Mouse (Mus musculus): ENCODE data around the gene Pagr1b. TPM values are rescaled to one million over a fixed set of nuclear protein-coding genes. Genes with fewer than 3 reads are reported as not detected.

Pagr1b gene
- polyA plus RNA-seq, 1 experiment from 2014 or later = 0.38 TPM

DNA sequence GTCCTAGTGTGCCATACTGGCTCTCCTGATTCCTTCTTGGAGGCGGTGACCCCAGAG lies 40.6 kb downstream of the Pagr1b start, which contains the start of gene Cdipt:
TSS of gene Cdipt (plus strand) at position 22 of the 57 bp plus-strand sequence.
- Histone ChIP-seq H3K4me3 (ENCODE audit: low read length) (peak within 1 kb of the TSS; percentile 100), H3K36me3 (ENCODE audit: control insufficient read depth, insufficient read depth, low read length) (peaks cover 28% of the 10 kb centered on the region), H3K9ac (ENCODE audit: low read depth, low read length) (peak within 1 kb of the TSS; percentile 99), H3K9me3 (ENCODE audit: control insufficient read depth, low read length) (no peaks in the 10 kb centered on the region), H3K4me1 (ENCODE audit: control insufficient read depth, insufficient read depth, low read length) (peaks cover 4% of the 10 kb centered on the region; the same call in 1 of the 2 replicates), H3K27ac (ENCODE audit: low read depth, low read length) (peak within 1 kb of the TSS; percentile 97), H3K4me2 (replicated peaks; ENCODE audit: low read depth, low read length) (peak within 1 kb of the TSS; percentile 58), H3K27me3 (ENCODE audit: control insufficient read depth, insufficient read depth, low read length) (no peaks in the 10 kb centered on the region)
- WGBS = 0% methylated on average over 1 of the region's 1 CpGs
- no peak for ATAC-seq (ENCODE audit: low FRiP score, low TSS enrichment)

DNA sequence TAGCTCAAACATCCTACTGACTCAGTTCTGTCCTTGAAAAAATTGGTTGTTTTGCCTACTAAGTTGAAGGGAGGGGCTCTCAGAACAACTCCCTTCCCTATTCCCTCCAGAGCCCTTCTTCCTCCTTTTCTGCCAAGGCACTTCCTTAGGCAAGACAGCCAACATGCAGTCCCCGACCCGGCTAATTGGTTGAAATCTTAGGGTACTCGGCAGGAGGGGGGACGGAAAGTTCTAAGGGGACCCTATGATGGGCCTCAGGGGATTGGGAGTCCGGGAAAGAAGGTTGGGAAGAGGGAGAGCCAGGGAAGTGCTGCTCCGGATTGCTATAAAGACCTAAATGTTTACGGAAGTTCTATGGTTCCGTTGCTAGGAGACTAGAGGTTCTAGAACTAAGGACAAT lies 40.8 kb downstream of the Pagr1b start:
- Histone ChIP-seq H3K4me1 (ENCODE audit: control insufficient read depth, insufficient read depth, low read length) (peaks cover 4% of the 10 kb centered on the region; the same call in 1 of the 2 replicates), H3K27ac (ENCODE audit: low read depth, low read length) (peak overlapping the region; percentile 97), H3K36me3 (ENCODE audit: control insufficient read depth, insufficient read depth, low read length) (peaks cover 27% of the 10 kb centered on the region), H3K4me3 (ENCODE audit: low read length) (peak overlapping the region; percentile 100), H3K4me2 (replicated peaks; ENCODE audit: low read depth, low read length) (peak overlapping the region; percentile 58), H3K9me3 (ENCODE audit: control insufficient read depth, low read length) (no peaks in the 10 kb centered on the region), H3K9ac (ENCODE audit: low read depth, low read length) (peak overlapping the region; percentile 42), H3K27me3 (ENCODE audit: control insufficient read depth, insufficient read depth, low read length) (no peaks in the 10 kb centered on the region)
- 14% methylated on average over 8 of the region's 8 CpGs for WGBS
- ATAC-seq (ENCODE audit: low FRiP score, low TSS enrichment) = peak; percentile 30; the same call in 1 of the 2 replicates

DNA sequence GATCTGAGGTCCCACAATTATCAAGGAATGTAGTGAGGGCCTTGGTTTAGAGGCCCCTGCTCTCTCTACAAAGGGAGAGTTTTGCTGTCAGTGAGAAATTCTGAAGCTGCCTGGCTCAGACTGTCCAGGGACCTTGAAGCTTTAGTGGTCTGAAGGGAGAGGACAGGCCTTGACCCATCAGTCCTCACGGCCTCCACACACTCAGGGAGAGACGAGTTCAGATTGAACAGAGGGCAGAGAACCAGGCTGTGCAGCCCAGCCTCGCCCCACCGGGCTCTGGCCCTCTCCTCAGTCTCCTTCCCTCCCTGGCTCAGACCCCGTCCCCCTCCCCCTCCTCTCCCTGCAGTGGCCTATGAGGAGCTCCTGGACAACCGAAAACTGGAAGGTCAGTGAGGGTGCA lies 48.9 kb downstream of the Pagr1b start:
- H3K4me1 ChIP-seq (ENCODE audit: control insufficient read depth, insufficient read depth, low read length) = no peaks in the 10 kb centered on the region
- ATAC-seq (ENCODE audit: low FRiP score, low TSS enrichment) = no peak
- H3K9ac ChIP-seq (ENCODE audit: low read depth, low read length) = no peak overlapping the region
- 64% methylated on average over 6 of the region's 6 CpGs for WGBS
- peaks cover 19% of the 10 kb centered on the region for H3K27me3 ChIP-seq (ENCODE audit: control insufficient read depth, insufficient read depth, low read length)
- no peaks in the 10 kb centered on the region for H3K36me3 ChIP-seq (ENCODE audit: control insufficient read depth, insufficient read depth, low read length)
- H3K9me3 ChIP-seq (ENCODE audit: control insufficient read depth, low read length) = no peaks in the 10 kb centered on the region
- no peak overlapping the region for H3K27ac ChIP-seq (ENCODE audit: low read depth, low read length)
- H3K4me2 ChIP-seq (replicated peaks; ENCODE audit: low read depth, low read length) = no peak overlapping the region
- no peak overlapping the region for H3K4me3 ChIP-seq (ENCODE audit: low read length)

DNA sequence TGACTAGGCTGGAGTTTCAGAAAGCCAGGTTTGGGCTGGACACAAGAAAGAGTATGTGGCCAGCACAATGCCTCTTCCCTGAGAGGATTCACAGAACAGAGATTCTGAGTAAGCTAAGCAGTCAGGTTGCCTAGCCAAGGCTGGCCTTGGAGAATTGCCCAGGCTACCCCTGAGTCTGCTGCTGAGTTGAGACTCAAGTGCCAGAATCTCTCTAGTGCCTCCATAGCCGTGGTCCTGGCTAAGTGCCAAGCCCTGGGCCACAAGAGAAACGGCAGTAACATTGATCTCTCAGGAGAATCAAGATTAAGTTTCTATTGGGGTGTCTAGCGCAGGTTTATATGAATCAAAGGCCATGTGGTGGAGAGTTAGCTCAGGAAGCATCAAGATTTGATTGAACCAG lies 50.7 kb downstream of the Pagr1b start:
- H3K4me3 ChIP-seq (ENCODE audit: low read length) = no peak overlapping the region
- H3K36me3 ChIP-seq (ENCODE audit: control insufficient read depth, insufficient read depth, low read length) = no peaks in the 10 kb centered on the region
- peaks cover 20% of the 10 kb centered on the region for H3K27me3 ChIP-seq (ENCODE audit: control insufficient read depth, insufficient read depth, low read length)
- no peak overlapping the region for H3K27ac ChIP-seq (ENCODE audit: low read depth, low read length)
- no peaks in the 10 kb centered on the region for H3K9me3 ChIP-seq (ENCODE audit: control insufficient read depth, low read length)
- no peaks in the 10 kb centered on the region for H3K4me1 ChIP-seq (ENCODE audit: control insufficient read depth, insufficient read depth, low read length)
- 70% methylated on average over 3 of the region's 3 CpGs for WGBS
- no peak for ATAC-seq (ENCODE audit: low FRiP score, low TSS enrichment)
- no peak overlapping the region for H3K9ac ChIP-seq (ENCODE audit: low read depth, low read length)
- no peak overlapping the region for H3K4me2 ChIP-seq (replicated peaks; ENCODE audit: low read depth, low read length)

DNA sequence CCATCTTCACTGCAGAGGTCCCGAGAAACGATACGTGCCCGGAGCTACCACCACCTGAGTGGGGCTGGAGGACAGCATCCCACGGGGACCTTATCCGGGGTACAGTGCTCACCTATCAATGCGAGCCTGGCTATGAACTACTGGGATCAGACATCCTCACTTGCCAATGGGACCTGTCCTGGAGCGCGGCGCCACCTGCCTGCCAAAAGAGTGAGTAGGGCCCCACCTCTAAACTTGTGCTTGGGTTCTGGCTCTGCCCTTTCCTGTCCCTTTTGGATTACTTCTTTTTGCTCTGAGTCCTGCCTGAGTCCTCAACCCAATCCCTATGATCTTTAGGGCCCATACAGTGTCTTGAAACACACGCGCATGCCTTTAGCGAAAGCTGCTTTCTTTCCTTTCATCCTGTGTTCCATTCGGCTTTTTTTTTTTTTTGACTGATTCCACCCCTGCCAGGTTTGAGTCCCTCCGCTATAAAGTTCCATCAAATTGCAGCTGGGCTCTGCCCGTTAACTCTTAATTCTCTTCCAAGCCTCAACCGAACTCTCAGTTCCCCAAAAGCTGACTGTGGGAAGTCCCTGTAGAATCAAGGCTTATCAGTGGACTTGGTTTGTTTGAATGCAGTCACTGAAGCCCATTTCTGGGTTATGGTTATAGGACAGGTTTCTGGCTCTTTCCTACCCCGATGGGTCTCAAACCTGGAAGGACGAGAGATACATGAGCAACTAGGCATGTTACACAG lies 52.6 kb downstream of the Pagr1b start:
- H3K4me1 ChIP-seq (ENCODE audit: control insufficient read depth, insufficient read depth, low read length) = no peaks in the 10 kb centered on the region
- no peak overlapping the region for H3K4me3 ChIP-seq (ENCODE audit: low read length)
- WGBS = 26% methylated on average over 19 of the region's 19 CpGs
- no peak overlapping the region for H3K9ac ChIP-seq (ENCODE audit: low read depth, low read length)
- peak; percentile 35; the same call in 1 of the 2 replicates for ATAC-seq (ENCODE audit: low FRiP score, low TSS enrichment)
- no peaks in the 10 kb centered on the region for H3K9me3 ChIP-seq (ENCODE audit: control insufficient read depth, low read length)
- H3K4me2 ChIP-seq (replicated peaks; ENCODE audit: low read depth, low read length) = peak overlapping the region; percentile 4; the same call in 1 of the 2 replicates
- peaks cover 20% of the 10 kb centered on the region for H3K27me3 ChIP-seq (ENCODE audit: control insufficient read depth, insufficient read depth, low read length)
- H3K27ac ChIP-seq (ENCODE audit: low read depth, low read length) = no peak overlapping the region
- no peaks in the 10 kb centered on the region for H3K36me3 ChIP-seq (ENCODE audit: control insufficient read depth, insufficient read depth, low read length)

DNA sequence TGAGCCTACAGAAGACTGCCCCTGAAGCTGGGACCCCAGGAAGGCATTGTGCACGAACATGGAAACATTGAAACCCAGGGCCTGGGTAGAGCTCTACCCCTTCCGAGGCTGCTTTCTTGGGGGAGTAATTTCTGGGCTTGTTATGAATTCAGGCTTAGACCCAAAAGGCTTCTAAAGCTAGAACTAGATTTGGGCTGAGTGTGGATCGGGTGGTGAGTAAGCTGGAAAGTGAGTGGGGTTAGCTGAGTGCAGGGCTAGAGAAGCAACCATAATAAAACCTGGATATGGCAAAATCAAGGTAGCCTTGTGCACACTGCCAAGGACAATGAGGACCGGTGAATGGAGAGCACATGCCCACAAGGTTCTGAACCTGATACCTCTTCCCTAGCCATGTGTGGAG lies 54.3 kb downstream of the Pagr1b start:
- peaks cover 20% of the 10 kb centered on the region for H3K27me3 ChIP-seq (ENCODE audit: control insufficient read depth, insufficient read depth, low read length)
- no peak for ATAC-seq (ENCODE audit: low FRiP score, low TSS enrichment)
- WGBS = 87% methylated on average over 4 of the region's 4 CpGs
- H3K4me2 ChIP-seq (replicated peaks; ENCODE audit: low read depth, low read length) = no peak overlapping the region
- no peak overlapping the region for H3K27ac ChIP-seq (ENCODE audit: low read depth, low read length)
- H3K4me1 ChIP-seq (ENCODE audit: control insufficient read depth, insufficient read depth, low read length) = no peaks in the 10 kb centered on the region
- H3K36me3 ChIP-seq (ENCODE audit: control insufficient read depth, insufficient read depth, low read length) = no peaks in the 10 kb centered on the region
- no peaks in the 10 kb centered on the region for H3K9me3 ChIP-seq (ENCODE audit: control insufficient read depth, low read length)
- H3K4me3 ChIP-seq (ENCODE audit: low read length) = no peak overlapping the region
- no peak overlapping the region for H3K9ac ChIP-seq (ENCODE audit: low read depth, low read length)

DNA sequence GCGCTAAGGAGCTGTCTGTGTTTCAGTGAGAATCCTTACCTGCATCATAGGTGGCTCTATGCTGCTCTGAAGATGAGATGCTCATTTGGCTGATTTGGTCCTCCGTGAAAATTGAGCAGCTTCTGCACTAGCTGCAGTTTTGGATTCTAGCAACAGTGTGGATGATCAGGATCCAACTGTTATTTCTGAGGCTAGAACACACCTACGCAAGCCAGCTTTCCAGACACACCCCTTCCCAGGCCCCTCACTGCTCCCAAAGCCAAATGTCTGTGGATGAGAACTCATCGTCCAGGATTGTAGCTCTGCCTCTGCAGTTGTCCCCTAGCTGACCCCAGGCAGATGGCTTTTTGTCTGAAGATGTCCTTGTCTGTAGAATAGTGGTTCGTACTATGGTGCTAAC lies 55.2 kb downstream of the Pagr1b start:
- 81% methylated on average over 5 of the region's 5 CpGs for WGBS
- no peak for ATAC-seq (ENCODE audit: low FRiP score, low TSS enrichment)
- Histone ChIP-seq H3K27ac (ENCODE audit: low read depth, low read length) (no peak overlapping the region), H3K9me3 (ENCODE audit: control insufficient read depth, low read length) (no peaks in the 10 kb centered on the region), H3K9ac (ENCODE audit: low read depth, low read length) (no peak overlapping the region), H3K27me3 (ENCODE audit: control insufficient read depth, insufficient read depth, low read length) (peaks cover 20% of the 10 kb centered on the region), H3K4me1 (ENCODE audit: control insufficient read depth, insufficient read depth, low read length) (no peaks in the 10 kb centered on the region), H3K4me2 (replicated peaks; ENCODE audit: low read depth, low read length) (no peak overlapping the region), H3K4me3 (ENCODE audit: low read length) (no peak overlapping the region), H3K36me3 (ENCODE audit: control insufficient read depth, insufficient read depth, low read length) (no peaks in the 10 kb centered on the region)

DNA sequence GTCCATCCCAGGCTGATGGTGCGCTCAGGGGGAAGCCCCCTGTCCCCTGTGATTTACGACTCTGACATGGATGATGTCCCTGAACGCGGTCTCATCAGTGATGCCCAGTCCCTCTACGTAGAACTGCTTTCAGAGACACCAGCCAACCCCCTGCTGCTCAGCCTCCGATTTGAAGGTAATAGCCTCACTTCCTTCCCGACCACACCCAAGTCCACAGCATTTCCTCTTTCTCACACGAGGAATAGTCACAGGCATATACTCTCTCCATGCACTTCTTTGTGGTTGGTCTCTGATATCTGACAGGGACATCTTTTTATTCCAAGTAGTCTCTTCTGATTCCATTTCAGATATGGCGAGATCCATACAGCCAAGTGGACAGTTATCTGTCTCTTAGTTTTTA lies 56.5 kb downstream of the Pagr1b start:
- Histone ChIP-seq H3K4me2 (replicated peaks; ENCODE audit: low read depth, low read length) (no peak overlapping the region), H3K4me3 (ENCODE audit: low read length) (no peak overlapping the region), H3K36me3 (ENCODE audit: control insufficient read depth, insufficient read depth, low read length) (no peaks in the 10 kb centered on the region), H3K4me1 (ENCODE audit: control insufficient read depth, insufficient read depth, low read length) (no peaks in the 10 kb centered on the region), H3K27ac (ENCODE audit: low read depth, low read length) (no peak overlapping the region), H3K27me3 (ENCODE audit: control insufficient read depth, insufficient read depth, low read length) (peaks cover 20% of the 10 kb centered on the region), H3K9me3 (ENCODE audit: control insufficient read depth, low read length) (no peaks in the 10 kb centered on the region), H3K9ac (ENCODE audit: low read depth, low read length) (no peak overlapping the region)
- WGBS = 61% methylated on average over 9 of the region's 9 CpGs
- no peak for ATAC-seq (ENCODE audit: low FRiP score, low TSS enrichment)

DNA sequence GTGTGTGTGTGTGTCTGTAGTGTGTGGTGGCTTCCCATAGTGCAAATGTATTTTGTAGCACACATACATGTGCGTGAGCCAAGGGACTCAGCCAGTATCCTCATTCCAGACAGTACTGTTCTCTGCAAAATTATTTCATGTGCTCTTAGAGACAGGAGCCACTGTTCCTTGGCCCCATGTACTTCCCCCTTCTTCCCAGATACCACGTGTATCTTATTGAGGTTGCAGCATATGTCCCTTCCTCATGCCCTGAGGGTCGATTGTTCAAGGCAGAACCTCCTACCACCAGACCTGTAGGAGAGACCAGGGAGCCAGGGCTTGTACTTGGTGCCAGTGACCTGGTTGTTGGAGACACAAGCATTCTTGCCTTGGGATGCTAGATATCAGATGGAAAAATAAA lies 61.2 kb downstream of the Pagr1b start:
- 59% methylated on average over 3 of the region's 3 CpGs for WGBS
- no peak overlapping the region for H3K4me2 ChIP-seq (replicated peaks; ENCODE audit: low read depth, low read length)

More for the DNA sequence above, 61.2 kb downstream of the Pagr1b start:
- Histone ChIP-seq H3K27ac (ENCODE audit: low read depth, low read length) (no peak overlapping the region), H3K4me3 (ENCODE audit: low read length) (no peak overlapping the region), H3K36me3 (ENCODE audit: control insufficient read depth, insufficient read depth, low read length) (no peaks in the 10 kb centered on the region), H3K4me1 (ENCODE audit: control insufficient read depth, insufficient read depth, low read length) (0 out of 2 replicates have a peak, but pooled peaks cover under 1% of the 10 kb centered on the region), H3K27me3 (ENCODE audit: control insufficient read depth, insufficient read depth, low read length) (peaks cover 19% of the 10 kb centered on the region), H3K9me3 (ENCODE audit: control insufficient read depth, low read length) (no peaks in the 10 kb centered on the region), H3K9ac (ENCODE audit: low read depth, low read length) (no peak overlapping the region)
- ATAC-seq (ENCODE audit: low FRiP score, low TSS enrichment) = no peak

Measured in kidney, embryonic 14.5 days (tissue).